Comparison of ENCODE assay signal across 12 mouse cellular contexts in genomic region chr12:16091336-16091735, GRCm38 (mm10).
A peak's percentile ranks its signal among the peaks of the same experiment; 100 is the strongest.
DNase-seq lines count a peak whose midpoint lies in the region; ATAC-seq lines count a peak whose summit lies in the region.
"Had no signal": no experiment of that assay in that cellular context is flagged by ENCODE, and none has a peak within 500 bp of the region (broad histone marks: within the 10 kb centered on the region; RNA-seq: fewer than 3 reads in every experiment).

No protein-coding gene starts in this region.

- peaks cover 6% of the 10 kb centered on the region for H3K4me1 ChIP-seq in heart, embryonic 16.5 days (ENCODE audit: control insufficient read depth, insufficient read depth, low read length)
- H3K4me1 ChIP-seq in embryonic facial prominence, embryonic 14.5 days (ENCODE audit: control insufficient read depth, insufficient read depth, low read length): no peaks in the 10 kb centered on the region
- peaks cover 9% of the 10 kb centered on the region for H3K4me1 ChIP-seq in hindbrain, embryonic 13.5 days (replicated peaks)
- peaks cover 3% of the 10 kb centered on the region; the same call in 1 of the 2 replicates for H3K4me1 ChIP-seq in midbrain, embryonic 16.5 days (ENCODE audit: control insufficient read depth, insufficient read depth, low read length)

- ATAC-seq in heart, embryonic 16.5 days (replicated peaks; ENCODE audit: extremely low read depth, insufficient read depth, low FRiP score): no peak
- no peak for ATAC-seq in embryonic facial prominence, embryonic 14.5 days (ENCODE audit: low read depth)
- peak; percentile 61; the same call in 1 of the 2 replicates for ATAC-seq in hindbrain, embryonic 13.5 days (ENCODE audit: low FRiP score)
- peak; percentile 80; the same call in 1 of the 2 replicates for ATAC-seq in midbrain, embryonic 16.5 days
- no peak for ATAC-seq in megakaryocyte, adult 5-6 weeks (ENCODE audit: poor library complexity, severe bottlenecking)

- H3K9me3 ChIP-seq in heart, embryonic 16.5 days (replicated peaks; ENCODE audit: control insufficient read depth, low read length): no peaks in the 10 kb centered on the region
- H3K9me3 ChIP-seq in embryonic facial prominence, embryonic 14.5 days (ENCODE audit: control insufficient read depth, low read length): no peaks in the 10 kb centered on the region
- no peaks in the 10 kb centered on the region for H3K9me3 ChIP-seq in hindbrain, embryonic 13.5 days
- no peaks in the 10 kb centered on the region for H3K9me3 ChIP-seq in midbrain, embryonic 16.5 days (replicated peaks; ENCODE audit: control insufficient read depth, low read length, poor library complexity, severe bottlenecking)

- no peak overlapping the region for H3K9ac ChIP-seq in heart, embryonic 16.5 days (ENCODE audit: low read length)
- H3K9ac ChIP-seq in embryonic facial prominence, embryonic 14.5 days (ENCODE audit: low read depth, low read length): no peak overlapping the region
- no peak overlapping the region for H3K9ac ChIP-seq in hindbrain, embryonic 13.5 days
- H3K9ac ChIP-seq in midbrain, embryonic 16.5 days (ENCODE audit: low read depth, low read length): no peak overlapping the region; the same call in 1 of the 2 replicates
- H3K9ac ChIP-seq: liver, embryonic 14.5 days had no signal

- H3K4me3 ChIP-seq in heart, embryonic 16.5 days (ENCODE audit: low read length): no peak overlapping the region
- no peak overlapping the region for H3K4me3 ChIP-seq in embryonic facial prominence, embryonic 14.5 days (ENCODE audit: low read depth, low read length)
- H3K4me3 ChIP-seq in hindbrain, embryonic 13.5 days: no peak overlapping the region
- no peak overlapping the region for H3K4me3 ChIP-seq in midbrain, embryonic 16.5 days (ENCODE audit: low read depth, low read length)
- H3K4me3 ChIP-seq: heart, adult 2 months had no signal

- no peak for DNase-seq in heart, postnatal 4 days
- peak; percentile 26 for DNase-seq in embryonic facial prominence, embryonic 14.5 days (ENCODE audit: low spot score)
- no peak for DNase-seq in thymus, postnatal 0 days (ENCODE audit: low spot score)
- DNase-seq in thymus, postnatal 36 days: no peak
- DNase-seq: adrenal gland, postnatal 25 days; heart, adult 2 months; thymus, adult 18-20 months had no signal

- no peaks in the 10 kb centered on the region for H3K36me3 ChIP-seq in heart, embryonic 16.5 days (ENCODE audit: control insufficient read depth, insufficient read depth)
- H3K36me3 ChIP-seq in embryonic facial prominence, embryonic 14.5 days (ENCODE audit: control insufficient read depth, insufficient read depth, low read length): no peaks in the 10 kb centered on the region
- H3K36me3 ChIP-seq in hindbrain, embryonic 13.5 days: no peaks in the 10 kb centered on the region
- no peaks in the 10 kb centered on the region for H3K36me3 ChIP-seq in midbrain, embryonic 16.5 days (ENCODE audit: control insufficient read depth, insufficient read depth, low read length)

- no peaks in the 10 kb centered on the region for H3K27me3 ChIP-seq in heart, embryonic 16.5 days (ENCODE audit: control insufficient read depth, insufficient read depth, low read length)
- no peaks in the 10 kb centered on the region for H3K27me3 ChIP-seq in embryonic facial prominence, embryonic 14.5 days (replicated peaks; ENCODE audit: control insufficient read depth, insufficient read depth, low read length)
- H3K27me3 ChIP-seq in hindbrain, embryonic 13.5 days: no peaks in the 10 kb centered on the region
- H3K27me3 ChIP-seq in midbrain, embryonic 16.5 days (ENCODE audit: control insufficient read depth, insufficient read depth, low read depth, low read length): no peaks in the 10 kb centered on the region

- 0 out of 2 replicates have a peak overlapping the region, but pooled peaks have one; percentile 22 for H3K4me2 ChIP-seq in heart, embryonic 16.5 days (ENCODE audit: low read depth, low read length)
- H3K4me2 ChIP-seq in embryonic facial prominence, embryonic 14.5 days (ENCODE audit: low read depth, low read length): no peak overlapping the region
- peak overlapping the region; percentile 21; the same call in 1 of the 2 replicates for H3K4me2 ChIP-seq in hindbrain, embryonic 13.5 days
- peak overlapping the region; percentile 2; the same call in 1 of the 2 replicates for H3K4me2 ChIP-seq in midbrain, embryonic 16.5 days (ENCODE audit: low read length)

- 31% methylated on average over 6 of the region's 6 CpGs for WGBS in heart, embryonic 16.5 days
- WGBS in embryonic facial prominence, embryonic 14.5 days: 36% methylated on average over 6 of the region's 6 CpGs
- 6% methylated on average over 6 of the region's 6 CpGs for WGBS in hindbrain, embryonic 13.5 days
- 6% methylated on average over 6 of the region's 6 CpGs for WGBS in midbrain, embryonic 16.5 days

- H3K27ac ChIP-seq in heart, embryonic 16.5 days (ENCODE audit: low read length): no peak overlapping the region
- no peak overlapping the region for H3K27ac ChIP-seq in embryonic facial prominence, embryonic 14.5 days (replicated peaks; ENCODE audit: low read depth, low read length)
- H3K27ac ChIP-seq in hindbrain, embryonic 13.5 days: peak overlapping the region; percentile 46; the same call in 1 of the 2 replicates
- no peak overlapping the region for H3K27ac ChIP-seq in midbrain, embryonic 16.5 days (ENCODE audit: low read length)
- H3K27ac ChIP-seq: heart, adult 2 months; liver, embryonic 14.5 days had no signal

Comparison
In these comparisons a context has a peak if more than half of its experiments do, and no peak if none do; other contexts are left out.
1. ATAC-seq: peak in hindbrain, embryonic 13.5 days (single experiment) and midbrain, embryonic 16.5 days (single experiment); none in heart, embryonic 16.5 days (single experiment), embryonic facial prominence, embryonic 14.5 days (single experiment) and megakaryocyte, adult 5-6 weeks (single experiment).